Mouse (Mus musculus) hindbrain, embryonic 15.5 days (tissue): ENCODE data around the gene Tprg. TPM values are rescaled to one million over a fixed set of nuclear protein-coding genes. Genes with fewer than 3 reads are reported as not detected.

Experiments
- ATAC-seq: fragments of 200-750 bp; cut with Nextera tagmentation; 2 replicates; pipeline ENCODE4 v1.8.0; 2017; ENCODE audit warnings: low read depth, moderate number of reproducible peaks, moderate TSS enrichment; ENCODE audit not compliant: low FRiP score
- H3K27ac ChIP-seq: fragments of 300-500 bp; sonication (generic); replicated peaks from 2 replicates; pipeline ENCODE4 v1.5.1; 2015; ENCODE audit warnings: mild to moderate bottlenecking, inconsistent platforms
- H3K27me3 ChIP-seq: fragments of 300-500 bp; sonication (generic); 2 replicates; pipeline ENCODE4 v1.6.1; 2015; ENCODE audit warnings: control low read depth, inconsistent platforms
- H3K36me3 ChIP-seq: fragments of 300-500 bp; sonication (generic); 2 replicates; pipeline ENCODE4 v1.6.1; 2015; ENCODE audit warnings: control low read depth, inconsistent platforms
- H3K4me1 ChIP-seq: fragments of 300-500 bp; sonication (generic); replicated peaks from 2 replicates; pipeline ENCODE4 v1.6.1; 2015; ENCODE audit warnings: control low read depth, inconsistent platforms
- H3K4me2 ChIP-seq: fragments of 300-500 bp; sonication (generic); 2 replicates; pipeline ENCODE4 v1.6.1; 2015; ENCODE audit warnings: moderate library complexity, mild to moderate bottlenecking, inconsistent platforms
- H3K4me3 ChIP-seq: fragments of 300-500 bp; sonication (generic); 2 replicates; pipeline ENCODE4 v1.5.1; 2015; ENCODE audit warnings: mild to moderate bottlenecking, inconsistent platforms
- H3K9ac ChIP-seq: fragments of 300-500 bp; sonication (generic); 2 replicates; pipeline ENCODE4 v1.6.1; 2015; ENCODE audit warnings: inconsistent platforms
- H3K9me3 ChIP-seq: fragments of 300-500 bp; sonication (generic); 2 replicates; pipeline ENCODE4 v1.6.1; 2016; ENCODE audit warnings: control low read depth, inconsistent platforms
- WGBS: fragments of 180-500 bp; shearing (Covaris S2); methylation state at CpG from one replicate; pipeline ENCODE4 v1.1.7; 2015; 5-methylcytosine and 5-hydroxymethylcytosine counted together
- polyA plus RNA-seq: library from polyadenylated mRNA; unstranded; fragments of >200 nt; fragmentation: Nextera tagmentation; extraction: Ambion mirVana; gene quantifications from 2 replicates; pipeline ENCODE4 v1.2.1, GENCODE M21; 2015

Tprg gene
- polyA plus RNA-seq, 1 experiment from 2014 or later = not detected

GRCm38 (mm10) chr16:25465435-25466139, 179.0 kb downstream of the Tprg start:
- no peak overlapping the region for H3K4me3 ChIP-seq
- no peak for ATAC-seq
- no peak overlapping the region for H3K9ac ChIP-seq
- H3K27me3 ChIP-seq = no peaks in the 10 kb centered on the region
- WGBS = 47% methylated on average over 13 of the region's 13 CpGs
- H3K9me3 ChIP-seq = no peaks in the 10 kb centered on the region
- H3K36me3 ChIP-seq = no peaks in the 10 kb centered on the region
- H3K27ac ChIP-seq = no peak overlapping the region; the same call in 1 of the 2 replicates
- 0 out of 2 replicates have a peak, but pooled peaks cover 5% of the 10 kb centered on the region for H3K4me1 ChIP-seq
- no peak overlapping the region for H3K4me2 ChIP-seq

GRCm38 (mm10) chr16:25468040-25468439, 181.4 kb downstream of the Tprg start:
- 0 out of 2 replicates have a peak, but pooled peaks cover 5% of the 10 kb centered on the region for H3K4me1 ChIP-seq
- 85% methylated on average over 3 of the region's 3 CpGs for WGBS

GRCm38 (mm10) chr16:25468662-25469061, 182.0 kb downstream of the Tprg start:
- no peak overlapping the region for H3K4me3 ChIP-seq
- H3K27ac ChIP-seq = no peak overlapping the region
- no peak for ATAC-seq
- WGBS = 74% methylated on average over 5 of the region's 5 CpGs
- H3K27me3 ChIP-seq = no peaks in the 10 kb centered on the region
- H3K4me1 ChIP-seq = 0 out of 2 replicates have a peak, but pooled peaks cover 5% of the 10 kb centered on the region
- H3K4me2 ChIP-seq = no peak overlapping the region
- no peak overlapping the region for H3K9ac ChIP-seq
- H3K9me3 ChIP-seq = no peaks in the 10 kb centered on the region
- H3K36me3 ChIP-seq = no peaks in the 10 kb centered on the region

More at GRCm38 (mm10) chr16:25468040-25468439, 181.4 kb downstream of the Tprg start:
- Histone ChIP-seq H3K9me3 (no peaks in the 10 kb centered on the region), H3K27ac (no peak overlapping the region), H3K36me3 (no peaks in the 10 kb centered on the region), H3K9ac (no peak overlapping the region), H3K27me3 (no peaks in the 10 kb centered on the region), H3K4me2 (no peak overlapping the region), H3K4me3 (no peak overlapping the region)
- no peak for ATAC-seq
